In the genomic region with DNA sequence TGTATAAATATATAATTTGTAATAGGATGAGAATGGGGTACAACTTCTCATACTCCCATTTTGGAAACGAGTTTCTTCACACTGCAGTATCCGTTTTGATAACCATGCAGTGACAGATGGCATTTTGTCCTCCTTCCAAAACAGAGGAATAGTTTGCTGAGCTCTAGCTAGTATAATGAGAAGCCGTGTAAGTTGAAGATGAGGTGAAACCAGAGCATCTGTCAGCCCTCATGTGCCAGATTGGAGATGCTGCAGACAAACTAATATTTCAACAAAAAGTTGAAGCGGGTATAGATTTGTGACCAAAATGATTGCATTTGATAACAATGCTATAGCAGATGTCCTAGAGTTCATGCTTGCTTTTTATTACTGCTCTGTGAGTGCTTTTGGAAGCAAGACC, we compare ENCODE assay signal across 18 mouse cellular contexts.
DNase-seq lines count a peak whose midpoint lies in the region; ATAC-seq and TF ChIP-seq lines count a peak whose summit lies in the region.
"Had no signal": no experiment of that assay in that cellular context is flagged by ENCODE, and none has a peak within 500 bp of the region (broad histone marks: within the 10 kb centered on the region; RNA-seq: fewer than 3 reads in every experiment).

No protein-coding gene starts in this region.

- no peak for TF ChIP-seq CTCF in midbrain, postnatal 0 days (IDR thresholded peaks at IDR 0.05)

- H3K9ac ChIP-seq in forebrain, embryonic 13.5 days, result no peak overlapping the region
- no peak overlapping the region for H3K9ac ChIP-seq in midbrain, postnatal 0 days (replicated peaks; ENCODE audit: low read length, poor library complexity, severe bottlenecking)
- no peak overlapping the region for H3K9ac ChIP-seq in midbrain, embryonic 16.5 days (ENCODE audit: low read depth, low read length)
- no peak overlapping the region for H3K9ac ChIP-seq in liver, embryonic 12.5 days
- H3K9ac ChIP-seq: embryonic facial prominence, embryonic 13.5 days; heart, embryonic 15.5 days; lung, embryonic 14.5 days; midbrain, embryonic 12.5 days; stomach, embryonic 15.5 days had no signal

- no peaks in the 10 kb centered on the region for H3K9me3 ChIP-seq in forebrain, embryonic 13.5 days (replicated peaks)
- no peaks in the 10 kb centered on the region for H3K9me3 ChIP-seq in forebrain, embryonic 10.5 days
- H3K9me3 ChIP-seq in midbrain, postnatal 0 days (ENCODE audit: low read length), result no peaks in the 10 kb centered on the region
- no peaks in the 10 kb centered on the region for H3K9me3 ChIP-seq in midbrain, embryonic 16.5 days (replicated peaks; ENCODE audit: control insufficient read depth, low read length, poor library complexity, severe bottlenecking)
- H3K9me3 ChIP-seq in liver, embryonic 12.5 days (replicated peaks), result no peaks in the 10 kb centered on the region
- H3K9me3 ChIP-seq: embryonic facial prominence, embryonic 13.5 days; heart, embryonic 15.5 days; limb, embryonic 10.5 days; midbrain, embryonic 12.5 days; stomach, embryonic 15.5 days had no signal

- H3K27ac ChIP-seq in forebrain, embryonic 13.5 days, result no peak overlapping the region
- H3K27ac ChIP-seq in forebrain, embryonic 10.5 days, result no peak overlapping the region
- no peak overlapping the region for H3K27ac ChIP-seq in midbrain, postnatal 0 days (ENCODE audit: low read depth, low read length)
- no peak overlapping the region for H3K27ac ChIP-seq in midbrain, embryonic 16.5 days (ENCODE audit: low read length)
- H3K27ac ChIP-seq in liver, embryonic 12.5 days, result no peak overlapping the region
- H3K27ac ChIP-seq: embryonic facial prominence, embryonic 13.5 days; heart, adult 2 months; heart, embryonic 15.5 days; limb, embryonic 10.5 days; midbrain, embryonic 12.5 days; stomach, embryonic 15.5 days had no signal

- WGBS in forebrain, embryonic 13.5 days, result 74% methylated on average over 4 of the region's 4 CpGs
- WGBS in forebrain, embryonic 10.5 days, result 86% methylated on average over 4 of the region's 4 CpGs
- 73% methylated on average over 4 of the region's 4 CpGs for WGBS in midbrain, postnatal 0 days
- 80% methylated on average over 4 of the region's 4 CpGs for WGBS in midbrain, embryonic 16.5 days
- 64% methylated on average over 4 of the region's 4 CpGs for WGBS in liver, embryonic 12.5 days (ENCODE audit: insufficient replicate concordance)

- DNase-seq in forebrain, embryonic 10.5 days (ENCODE audit: extremely low spot score, low spot score), result no peak
- peak; percentile 27 for DNase-seq in midbrain, postnatal 0 days (ENCODE audit: low spot score)
- peak; percentile 11 to 31 for DNase-seq in layer of hippocampus, adult 8-10 months (ENCODE audit: low spot score in 2 of 2)
- DNase-seq in left cerebral cortex, postnatal 4 days, result peak; percentile 4
- DNase-seq: adrenal gland, postnatal 14 days; heart, adult 2 months; kidney, postnatal 4 days; lung, embryonic 14.5 days had no signal

- H3K4me2 ChIP-seq in forebrain, embryonic 13.5 days, result no peak overlapping the region
- no peak overlapping the region for H3K4me2 ChIP-seq in midbrain, postnatal 0 days (ENCODE audit: low read depth, low read length, poor library complexity, severe bottlenecking)
- H3K4me2 ChIP-seq in midbrain, embryonic 16.5 days (ENCODE audit: low read length), result no peak overlapping the region
- no peak overlapping the region for H3K4me2 ChIP-seq in liver, embryonic 12.5 days
- H3K4me2 ChIP-seq: embryonic facial prominence, embryonic 13.5 days; heart, embryonic 15.5 days; liver, embryonic 11.5 days; lung, embryonic 14.5 days; midbrain, embryonic 12.5 days; stomach, embryonic 15.5 days had no signal

- peak; percentile 6; the same call in 1 of the 2 replicates for ATAC-seq in forebrain, embryonic 13.5 days
- no peak for ATAC-seq in midbrain, postnatal 0 days (ENCODE audit: low FRiP score)
- ATAC-seq in midbrain, embryonic 16.5 days, result no peak
- no peak for ATAC-seq in liver, embryonic 12.5 days

- no peak overlapping the region for H3K4me3 ChIP-seq in forebrain, embryonic 13.5 days
- no peak overlapping the region for H3K4me3 ChIP-seq in forebrain, embryonic 10.5 days
- no peak overlapping the region for H3K4me3 ChIP-seq in midbrain, postnatal 0 days (ENCODE audit: low read depth, low read length)
- no peak overlapping the region for H3K4me3 ChIP-seq in midbrain, embryonic 16.5 days (ENCODE audit: low read depth, low read length)
- H3K4me3 ChIP-seq in liver, embryonic 12.5 days, result no peak overlapping the region
- H3K4me3 ChIP-seq: embryonic facial prominence, embryonic 13.5 days; heart, adult 2 months; heart, embryonic 15.5 days; limb, embryonic 10.5 days; midbrain, embryonic 12.5 days; myocyte; stomach, embryonic 15.5 days had no signal

- H3K4me1 ChIP-seq in forebrain, embryonic 13.5 days, result no peaks in the 10 kb centered on the region
- H3K4me1 ChIP-seq in forebrain, embryonic 10.5 days, result no peaks in the 10 kb centered on the region
- H3K4me1 ChIP-seq in midbrain, postnatal 0 days (ENCODE audit: insufficient read depth, low read length), result no peaks in the 10 kb centered on the region
- H3K4me1 ChIP-seq in midbrain, embryonic 16.5 days (ENCODE audit: control insufficient read depth, insufficient read depth, low read length), result no peaks in the 10 kb centered on the region
- no peaks in the 10 kb centered on the region for H3K4me1 ChIP-seq in liver, embryonic 12.5 days
- H3K4me1 ChIP-seq: embryonic facial prominence, embryonic 13.5 days; heart, embryonic 15.5 days; limb, embryonic 10.5 days; midbrain, embryonic 12.5 days; stomach, embryonic 15.5 days had no signal

- no peaks in the 10 kb centered on the region for H3K36me3 ChIP-seq in forebrain, embryonic 13.5 days (ENCODE audit: poor library complexity, severe bottlenecking)
- H3K36me3 ChIP-seq in forebrain, embryonic 10.5 days (replicated peaks), result no peaks in the 10 kb centered on the region
- no peaks in the 10 kb centered on the region for H3K36me3 ChIP-seq in midbrain, postnatal 0 days (ENCODE audit: insufficient read depth, low read length)
- H3K36me3 ChIP-seq in midbrain, embryonic 16.5 days (ENCODE audit: control insufficient read depth, insufficient read depth, low read length), result no peaks in the 10 kb centered on the region
- H3K36me3 ChIP-seq in liver, embryonic 12.5 days, result no peaks in the 10 kb centered on the region
- H3K36me3 ChIP-seq: embryonic facial prominence, embryonic 13.5 days; heart, embryonic 15.5 days; limb, embryonic 10.5 days; midbrain, embryonic 12.5 days; stomach, embryonic 15.5 days had no signal

- H3K27me3 ChIP-seq in forebrain, embryonic 13.5 days, result no peaks in the 10 kb centered on the region
- no peaks in the 10 kb centered on the region for H3K27me3 ChIP-seq in forebrain, embryonic 10.5 days (ENCODE audit: poor library complexity, severe bottlenecking)
- H3K27me3 ChIP-seq in midbrain, postnatal 0 days (ENCODE audit: insufficient read depth, low read length), result no peaks in the 10 kb centered on the region
- H3K27me3 ChIP-seq in midbrain, embryonic 16.5 days (ENCODE audit: control insufficient read depth, insufficient read depth, low read depth, low read length), result no peaks in the 10 kb centered on the region
- H3K27me3 ChIP-seq in liver, embryonic 12.5 days (replicated peaks), result no peaks in the 10 kb centered on the region
- H3K27me3 ChIP-seq: embryonic facial prominence, embryonic 13.5 days; heart, embryonic 15.5 days; midbrain, embryonic 12.5 days; stomach, embryonic 15.5 days had no signal

- intact Hi-C loops in left cerebral cortex, postnatal 4 days (cut with DNase I), result no loop called here
